Mouse (Mus musculus): ENCODE measurements around the gene 2310011J03Rik. TPM values are rescaled to one million over a fixed set of nuclear protein-coding genes. Genes with fewer than 3 reads are reported as not detected.

Gene 2310011J03Rik
- total and polyA plus RNA-seq, 2 experiments, result 10.4 to 25.4 TPM

GRCm38 (mm10) chr10:80323261-80324119 lies 3.2 kb upstream of the 2310011J03Rik start:
- peaks cover 2% of the 10 kb centered on the region; the same call in 1 of the 2 replicates for H3K79me2 ChIP-seq (ENCODE audit: control insufficient read depth, insufficient read depth, low read length)
- H3K27ac ChIP-seq (replicated peaks; ENCODE audit: insufficient read depth, low read depth, low read length), result peak overlapping the region; percentile 97
- H3K36me3 ChIP-seq (ENCODE audit: control insufficient read depth, insufficient read depth, low read length), result no peaks in the 10 kb centered on the region
- peak overlapping the region; percentile 81 for H3K4me3 ChIP-seq (ENCODE audit: insufficient read depth, low read depth, low read length)
- no peaks in the 10 kb centered on the region for H3K27me3 ChIP-seq (ENCODE audit: control insufficient read depth, insufficient read depth, low read length)
- WGBS, result under 1% methylated on average over 45 of the region's 46 CpGs
- DNase-seq (ENCODE audit: extremely low read depth, low read depth, low spot score), result peak; percentile 92
- peaks cover 18% of the 10 kb centered on the region for H3K4me1 ChIP-seq (ENCODE audit: control insufficient read depth, insufficient read depth, low read length)
- H3K9ac ChIP-seq (ENCODE audit: low read depth, low read length), result peak overlapping the region; percentile 95
- TF ChIP-seq POLR2A (IDR thresholded peaks at IDR 0.05; ENCODE audit: extremely low read depth, insufficient read depth, low read length) (peak; percentile 71; the same call in 1 of the 2 replicates), CTCF (IDR thresholded peaks at IDR 0.05; ENCODE audit: low read depth, low read length) (no peak)

GRCm38 (mm10) chr10:80322811-80323211 lies 2.5 kb upstream of the 2310011J03Rik start:
- Histone ChIP-seq H3K79me2 (ENCODE audit: control insufficient read depth, insufficient read depth, low read length) (peaks cover 2% of the 10 kb centered on the region; the same call in 1 of the 2 replicates), H3K36me3 (ENCODE audit: control insufficient read depth, insufficient read depth, low read length) (no peaks in the 10 kb centered on the region), H3K4me1 (ENCODE audit: control insufficient read depth, insufficient read depth, low read length) (peaks cover 17% of the 10 kb centered on the region), H3K27ac (replicated peaks; ENCODE audit: insufficient read depth, low read depth, low read length) (peak overlapping the region; percentile 83), H3K4me3 (ENCODE audit: insufficient read depth, low read depth, low read length) (peak overlapping the region; percentile 81), H3K27me3 (ENCODE audit: control insufficient read depth, insufficient read depth, low read length) (no peaks in the 10 kb centered on the region), H3K9ac (ENCODE audit: low read depth, low read length) (peak overlapping the region; percentile 87)
- under 1% methylated on average over 28 of the region's 28 CpGs for WGBS
- TF ChIP-seq POLR2A (IDR thresholded peaks at IDR 0.05; ENCODE audit: extremely low read depth, insufficient read depth, low read length), result no peak
- TF ChIP-seq CTCF (IDR thresholded peaks at IDR 0.05; ENCODE audit: low read depth, low read length), result peak; percentile 42
- peak; percentile 74 for DNase-seq (ENCODE audit: extremely low read depth, low read depth, low spot score)

- Histone ChIP-seq H3K27ac (replicated peaks; ENCODE audit: insufficient read depth, low read depth, low read length) (peak overlapping the region; percentile 83), H3K4me3 (ENCODE audit: insufficient read depth, low read depth, low read length) (peak overlapping the region; percentile 81), H3K36me3 (ENCODE audit: control insufficient read depth, insufficient read depth, low read length) (no peaks in the 10 kb centered on the region), H3K79me2 (ENCODE audit: control insufficient read depth, insufficient read depth, low read length) (peaks cover 2% of the 10 kb centered on the region; the same call in 1 of the 2 replicates), H3K27me3 (ENCODE audit: control insufficient read depth, insufficient read depth, low read length) (no peaks in the 10 kb centered on the region), H3K9ac (ENCODE audit: low read depth, low read length) (peak overlapping the region; percentile 87), H3K4me1 (ENCODE audit: control insufficient read depth, insufficient read depth, low read length) (peaks cover 17% of the 10 kb centered on the region)
- WGBS, result 91% methylated on average over 21 of the region's 21 CpGs
- no peak for TF ChIP-seq CTCF (IDR thresholded peaks at IDR 0.05; ENCODE audit: low read depth, low read length)
- no peak for TF ChIP-seq POLR2A (IDR thresholded peaks at IDR 0.05; ENCODE audit: extremely low read depth, insufficient read depth, low read length)
- no peak for DNase-seq (ENCODE audit: extremely low read depth, low read depth, low spot score)
Observed at GRCm38 (mm10) chr10:80321670-80322581, 1.6 kb upstream of the 2310011J03Rik start.

GRCm38 (mm10) chr10:80321014-80321669 lies 805 bp upstream of the 2310011J03Rik start:
- Histone ChIP-seq H3K36me3 (ENCODE audit: control insufficient read depth, insufficient read depth, low read length) (no peaks in the 10 kb centered on the region), H3K4me3 (ENCODE audit: insufficient read depth, low read depth, low read length) (no peak overlapping the region), H3K79me2 (ENCODE audit: control insufficient read depth, insufficient read depth, low read length) (peaks cover 2% of the 10 kb centered on the region; the same call in 1 of the 2 replicates), H3K27me3 (ENCODE audit: control insufficient read depth, insufficient read depth, low read length) (no peaks in the 10 kb centered on the region), H3K4me1 (ENCODE audit: control insufficient read depth, insufficient read depth, low read length) (peaks cover 17% of the 10 kb centered on the region), H3K9ac (ENCODE audit: low read depth, low read length) (no peak overlapping the region), H3K27ac (replicated peaks; ENCODE audit: insufficient read depth, low read depth, low read length) (no peak overlapping the region; the same call in 1 of the 2 replicates)
- no peak for DNase-seq (ENCODE audit: extremely low read depth, low read depth, low spot score)
- no peak for TF ChIP-seq POLR2A (IDR thresholded peaks at IDR 0.05; ENCODE audit: extremely low read depth, insufficient read depth, low read length)
- TF ChIP-seq CTCF (IDR thresholded peaks at IDR 0.05; ENCODE audit: low read depth, low read length), result no peak
- 64% methylated on average over 6 of the region's 6 CpGs for WGBS

- no peaks in the 10 kb centered on the region for H3K36me3 ChIP-seq (ENCODE audit: control insufficient read depth, insufficient read depth, low read length)
- 69% methylated on average over 10 of the region's 10 CpGs for WGBS
- no peak for DNase-seq (ENCODE audit: extremely low read depth, low read depth, low spot score)
- H3K27me3 ChIP-seq (ENCODE audit: control insufficient read depth, insufficient read depth, low read length), result peaks cover 19% of the 10 kb centered on the region
- H3K27ac ChIP-seq (replicated peaks; ENCODE audit: insufficient read depth, low read depth, low read length), result no peak overlapping the region
- H3K4me1 ChIP-seq (ENCODE audit: control insufficient read depth, insufficient read depth, low read length), result peaks cover 8% of the 10 kb centered on the region
- H3K9ac ChIP-seq (ENCODE audit: low read depth, low read length), result no peak overlapping the region
- H3K4me3 ChIP-seq (ENCODE audit: insufficient read depth, low read depth, low read length), result no peak overlapping the region
- no peaks in the 10 kb centered on the region for H3K79me2 ChIP-seq (ENCODE audit: control insufficient read depth, insufficient read depth, low read length)
- TF ChIP-seq POLR2A (IDR thresholded peaks at IDR 0.05; ENCODE audit: extremely low read depth, insufficient read depth, low read length) (no peak), CTCF (IDR thresholded peaks at IDR 0.05; ENCODE audit: low read depth, low read length) (no peak)
Observed at GRCm38 (mm10) chr10:80317011-80317410, 3.3 kb downstream of the 2310011J03Rik start.

All from liver, adult 2 months (tissue).